Mouse (Mus musculus) frontal cortex, postnatal 25 days (tissue): Measurements from ENCODE around the gene Pidd1.
"Not testable (repeated sequence)": the region's sequence is repeated elsewhere in the genome, so short reads cannot be mapped to it uniquely, and the experiment has no call there.

ENCODE experiments used
- DNase-seq, 2 experiments: peaks; one replicate each; pipeline ENCODE4 v3.0.0; 2022; ENCODE audit warnings: low spot score in 2 of 2

The Pidd1 gene

GRCm38 (mm10) chr7:141416144-141416841 is 27.5 kb downstream of the Pidd1 start:
- no peak for DNase-seq

GRCm38 (mm10) chr7:141413809-141414584 is 29.8 kb downstream of the Pidd1 start, which contains the start of gene Gatd1:
Gene Gatd1 (minus strand): TSS chr7:141414136.
- peak; percentile 97 to 99 for DNase-seq

GRCm38 (mm10) chr7:141413331-141413730 is 30.5 kb downstream of the Pidd1 start:
- no peak for DNase-seq

GRCm38 (mm10) chr7:141411667-141412066 is 32.2 kb downstream of the Pidd1 start:
- no peak for DNase-seq

GRCm38 (mm10) chr7:141410631-141411030 is 33.2 kb downstream of the Pidd1 start:
- DNase-seq = no peak

GRCm38 (mm10) chr7:141408833-141409232 is 35.0 kb downstream of the Pidd1 start:
- peak; percentile 72 to 80 for DNase-seq

GRCm38 (mm10) chr7:141407670-141408069 is 36.2 kb downstream of the Pidd1 start:
- DNase-seq = not testable (repeated sequence)

GRCm38 (mm10) chr7:141405466-141405865 is 38.4 kb downstream of the Pidd1 start:
- DNase-seq = no peak

GRCm38 (mm10) chr7:141403305-141403704 is 40.5 kb downstream of the Pidd1 start:
- DNase-seq = no peak

GRCm38 (mm10) chr7:141395348-141395747 is 48.5 kb downstream of the Pidd1 start:
- no peak for DNase-seq

- DNase-seq = no peak
These were observed 49.1 kb downstream of the Pidd1 start for GRCm38 (mm10) chr7:141394771-141395170.

GRCm38 (mm10) chr7:141394158-141394557 is 49.7 kb downstream of the Pidd1 start:
- no peak for DNase-seq

GRCm38 (mm10) chr7:141392552-141393222 is 51.1 kb downstream of the Pidd1 start:
- no peak for DNase-seq

GRCm38 (mm10) chr7:141391625-141392551 is 51.9 kb downstream of the Pidd1 start, which contains the start of gene Taldo1:
Gene Taldo1 (plus strand): TSS chr7:141392199.
- DNase-seq = peak; percentile 93 to 95

- DNase-seq = no peak
These were observed 53.2 kb downstream of the Pidd1 start for GRCm38 (mm10) chr7:141390326-141391259.

- no peak for DNase-seq
These were observed 55.2 kb downstream of the Pidd1 start for GRCm38 (mm10) chr7:141388487-141389109.
